Mouse (Mus musculus): ENCODE data around the gene Gm1043. TPM values are rescaled to one million over a fixed set of nuclear protein-coding genes. Genes with fewer than 3 reads are reported as not detected.

Gene Gm1043
- polyA plus RNA-seq, 1 experiment from 2014 or later, result 0.36 TPM

GRCm38 (mm10) chr5:37141745-37142144 is 56.6 kb downstream of the Gm1043 start:
- Histone ChIP-seq H3K27me3 (no peaks in the 10 kb centered on the region), H3K4me3 (no peak overlapping the region), H3K4me2 (replicated peaks) (no peak overlapping the region), H3K36me3 (no peaks in the 10 kb centered on the region), H3K9me3 (replicated peaks) (no peaks in the 10 kb centered on the region), H3K9ac (no peak overlapping the region), H3K27ac (no peak overlapping the region), H3K4me1 (no peaks in the 10 kb centered on the region)
- ATAC-seq (ENCODE audit: low FRiP score), result no peak
- 80% methylated on average over 8 of the region's 8 CpGs for WGBS

GRCm38 (mm10) chr5:37147536-37147935 is 62.4 kb downstream of the Gm1043 start:
- Histone ChIP-seq H3K4me2 (replicated peaks) (no peak overlapping the region), H3K9ac (no peak overlapping the region), H3K27me3 (no peaks in the 10 kb centered on the region), H3K4me1 (no peaks in the 10 kb centered on the region), H3K36me3 (no peaks in the 10 kb centered on the region), H3K27ac (no peak overlapping the region), H3K4me3 (no peak overlapping the region), H3K9me3 (replicated peaks) (no peaks in the 10 kb centered on the region)
- ATAC-seq (ENCODE audit: low FRiP score), result no peak
- WGBS, result 13% methylated on average over 4 of the region's 4 CpGs

GRCm38 (mm10) chr5:37150650-37151049 is 65.5 kb downstream of the Gm1043 start:
- WGBS, result 75% methylated on average over 5 of the region's 5 CpGs

DNA sequence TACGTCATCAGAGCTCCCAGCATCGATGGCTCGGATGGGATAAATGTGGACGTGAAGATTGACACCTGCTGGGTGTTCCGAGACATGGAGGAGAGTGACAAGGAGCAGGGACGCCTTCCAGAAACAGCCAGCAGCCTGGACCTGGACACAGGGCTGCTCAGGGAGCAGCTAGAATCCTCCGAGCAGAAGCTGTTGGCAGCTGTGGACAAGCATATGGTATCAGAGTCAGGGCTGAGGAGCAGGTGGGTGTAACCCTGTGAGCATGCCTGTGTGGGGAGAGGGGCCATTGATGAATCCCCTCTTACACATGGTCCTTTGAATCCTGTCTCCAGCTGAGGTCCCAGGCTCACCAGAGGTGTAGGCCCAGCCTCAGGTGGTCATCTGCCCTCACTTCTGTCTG is 69.3 kb downstream of the Gm1043 start:
- Histone ChIP-seq H3K27ac (no peak overlapping the region), H3K36me3 (no peaks in the 10 kb centered on the region), H3K4me2 (replicated peaks) (no peak overlapping the region), H3K9ac (no peak overlapping the region), H3K27me3 (peaks cover 5% of the 10 kb centered on the region; the same call in 1 of the 2 replicates), H3K4me3 (no peak overlapping the region), H3K4me1 (no peaks in the 10 kb centered on the region), H3K9me3 (replicated peaks) (no peaks in the 10 kb centered on the region)
- ATAC-seq (ENCODE audit: low FRiP score), result peak; percentile 40
- WGBS, result 78% methylated on average over 7 of the region's 7 CpGs

More at GRCm38 (mm10) chr5:37150650-37151049, 65.5 kb downstream of the Gm1043 start:
- Histone ChIP-seq H3K9ac (no peak overlapping the region), H3K36me3 (no peaks in the 10 kb centered on the region), H3K4me3 (no peak overlapping the region), H3K27ac (no peak overlapping the region), H3K4me1 (no peaks in the 10 kb centered on the region), H3K9me3 (replicated peaks) (no peaks in the 10 kb centered on the region), H3K4me2 (replicated peaks) (no peak overlapping the region), H3K27me3 (peaks cover 2% of the 10 kb centered on the region; the same call in 1 of the 2 replicates)
- no peak for ATAC-seq (ENCODE audit: low FRiP score)

- Histone ChIP-seq H3K27ac (no peak overlapping the region), H3K9ac (no peak overlapping the region), H3K4me3 (no peak overlapping the region), H3K4me1 (peaks cover 7% of the 10 kb centered on the region), H3K9me3 (replicated peaks) (no peaks in the 10 kb centered on the region), H3K27me3 (peaks cover 44% of the 10 kb centered on the region), H3K4me2 (replicated peaks) (no peak overlapping the region), H3K36me3 (no peaks in the 10 kb centered on the region)
- ATAC-seq (ENCODE audit: low FRiP score), result no peak
- WGBS, result 78% methylated on average over 7 of the region's 7 CpGs
Measured at GRCm38 (mm10) chr5:37158408-37158807, 73.2 kb downstream of the Gm1043 start.

- Histone ChIP-seq H3K9ac (peak overlapping the region; percentile 61), H3K27me3 (peaks cover 62% of the 10 kb centered on the region), H3K27ac (peak overlapping the region; percentile 35; the same call in 1 of the 2 replicates), H3K4me1 (peaks cover 11% of the 10 kb centered on the region), H3K4me3 (peak overlapping the region; percentile 39), H3K4me2 (replicated peaks) (peak overlapping the region; percentile 66), H3K9me3 (replicated peaks) (no peaks in the 10 kb centered on the region), H3K36me3 (no peaks in the 10 kb centered on the region)
- 6% methylated on average over 75 of the region's 75 CpGs for WGBS
- peak; percentile 90 for ATAC-seq (ENCODE audit: low FRiP score)
Measured at GRCm38 (mm10) chr5:37162871-37163781, 78.0 kb downstream of the Gm1043 start.

GRCm38 (mm10) chr5:37176466-37176865 is 91.3 kb downstream of the Gm1043 start:
- H3K36me3 ChIP-seq, result no peaks in the 10 kb centered on the region
- no peak for ATAC-seq (ENCODE audit: low FRiP score)
- no peak overlapping the region for H3K4me2 ChIP-seq (replicated peaks)
- no peak overlapping the region for H3K9ac ChIP-seq
- no peak overlapping the region for H3K27ac ChIP-seq
- no peaks in the 10 kb centered on the region for H3K9me3 ChIP-seq (replicated peaks)
- WGBS, result 51% methylated on average over 4 of the region's 4 CpGs
- no peak overlapping the region for H3K4me3 ChIP-seq
- H3K27me3 ChIP-seq, result no peaks in the 10 kb centered on the region
- H3K4me1 ChIP-seq, result no peaks in the 10 kb centered on the region

DNA sequence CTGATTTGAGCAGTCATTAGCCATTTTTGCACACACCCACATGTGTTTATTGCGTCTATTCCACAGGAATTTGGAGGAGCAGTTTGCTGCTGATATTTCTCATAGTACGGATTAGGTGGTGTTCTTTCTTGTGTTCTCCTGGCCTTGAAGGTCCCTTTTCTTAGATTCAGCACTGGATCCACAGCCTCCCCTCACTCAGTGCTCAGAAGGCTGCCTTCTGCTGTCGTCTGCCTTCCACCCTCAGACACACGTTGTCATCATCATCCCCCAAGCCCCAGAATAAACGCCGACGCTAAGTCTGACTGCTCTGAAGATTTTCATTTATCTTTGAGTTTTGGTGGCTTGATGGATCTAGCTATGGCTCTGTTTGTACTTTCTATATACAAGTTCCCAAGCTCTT is 91.9 kb downstream of the Gm1043 start:
- no peak overlapping the region for H3K27ac ChIP-seq
- 74% methylated on average over 7 of the region's 7 CpGs for WGBS
- no peak overlapping the region for H3K4me3 ChIP-seq
- H3K36me3 ChIP-seq, result no peaks in the 10 kb centered on the region
- H3K9ac ChIP-seq, result no peak overlapping the region
- H3K4me1 ChIP-seq, result no peaks in the 10 kb centered on the region
- no peak overlapping the region for H3K4me2 ChIP-seq (replicated peaks)
- H3K9me3 ChIP-seq (replicated peaks), result no peaks in the 10 kb centered on the region
- no peaks in the 10 kb centered on the region for H3K27me3 ChIP-seq
- ATAC-seq (ENCODE audit: low FRiP score), result no peak

GRCm38 (mm10) chr5:37178811-37179210 is 93.6 kb downstream of the Gm1043 start:
- Histone ChIP-seq H3K9ac (no peak overlapping the region), H3K4me3 (no peak overlapping the region), H3K9me3 (replicated peaks) (no peaks in the 10 kb centered on the region), H3K27me3 (no peaks in the 10 kb centered on the region), H3K4me2 (replicated peaks) (no peak overlapping the region), H3K36me3 (no peaks in the 10 kb centered on the region), H3K4me1 (no peaks in the 10 kb centered on the region), H3K27ac (no peak overlapping the region)
- 78% methylated on average over 4 of the region's 4 CpGs for WGBS
- ATAC-seq (ENCODE audit: low FRiP score), result no peak

- no peak for ATAC-seq (ENCODE audit: low FRiP score)
- Histone ChIP-seq H3K4me2 (replicated peaks) (no peak overlapping the region), H3K4me1 (no peaks in the 10 kb centered on the region), H3K36me3 (no peaks in the 10 kb centered on the region), H3K27ac (no peak overlapping the region), H3K9me3 (replicated peaks) (no peaks in the 10 kb centered on the region), H3K4me3 (no peak overlapping the region), H3K27me3 (no peaks in the 10 kb centered on the region), H3K9ac (no peak overlapping the region)
- WGBS, result 90% methylated on average over 9 of the region's 9 CpGs
Measured at GRCm38 (mm10) chr5:37179872-37180271, 94.7 kb downstream of the Gm1043 start.

DNA sequence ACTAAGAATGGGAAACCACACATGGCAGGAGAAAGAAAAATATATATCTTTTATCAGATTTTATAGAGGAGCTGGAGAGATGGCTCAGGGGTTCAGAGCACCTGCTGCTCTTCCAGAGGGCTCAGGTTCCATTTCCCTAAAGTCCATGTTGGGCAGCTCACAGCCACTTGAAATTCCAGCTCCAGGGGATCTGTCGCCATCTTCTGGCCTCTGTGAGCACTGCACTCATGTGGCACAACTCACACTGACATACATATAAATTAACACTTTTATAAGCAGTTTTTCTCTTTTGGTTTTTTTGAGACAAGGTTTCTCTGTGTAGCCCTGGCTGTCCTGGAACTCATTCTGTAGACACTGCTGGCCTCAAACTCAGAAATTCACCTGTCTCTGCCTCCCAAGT is 95.5 kb downstream of the Gm1043 start:
- no peak for ATAC-seq (ENCODE audit: low FRiP score)
- 50% methylated on average over 1 of the region's 1 CpGs for WGBS

GRCm38 (mm10) chr5:37184605-37185004 is 99.4 kb downstream of the Gm1043 start:
- Histone ChIP-seq H3K9me3 (replicated peaks) (no peaks in the 10 kb centered on the region), H3K4me3 (no peak overlapping the region), H3K27ac (no peak overlapping the region), H3K9ac (no peak overlapping the region), H3K27me3 (no peaks in the 10 kb centered on the region), H3K36me3 (no peaks in the 10 kb centered on the region), H3K4me2 (replicated peaks) (no peak overlapping the region), H3K4me1 (no peaks in the 10 kb centered on the region)
- 78% methylated on average over 7 of the region's 7 CpGs for WGBS
- ATAC-seq (ENCODE audit: low FRiP score), result no peak

More for the DNA sequence above, 95.5 kb downstream of the Gm1043 start:
- no peaks in the 10 kb centered on the region for H3K27me3 ChIP-seq
- no peaks in the 10 kb centered on the region for H3K9me3 ChIP-seq (replicated peaks)
- H3K9ac ChIP-seq, result no peak overlapping the region
- H3K27ac ChIP-seq, result no peak overlapping the region
- H3K36me3 ChIP-seq, result no peaks in the 10 kb centered on the region
- H3K4me1 ChIP-seq, result no peaks in the 10 kb centered on the region
- H3K4me3 ChIP-seq, result no peak overlapping the region
- H3K4me2 ChIP-seq (replicated peaks), result no peak overlapping the region

- Histone ChIP-seq H3K27ac (no peak overlapping the region), H3K4me1 (no peaks in the 10 kb centered on the region), H3K4me3 (no peak overlapping the region), H3K9ac (no peak overlapping the region), H3K27me3 (no peaks in the 10 kb centered on the region; the same call in 1 of the 2 replicates), H3K9me3 (replicated peaks) (no peaks in the 10 kb centered on the region), H3K36me3 (no peaks in the 10 kb centered on the region), H3K4me2 (replicated peaks) (no peak overlapping the region)
- ATAC-seq (ENCODE audit: low FRiP score), result no peak
- 81% methylated on average over 5 of the region's 5 CpGs for WGBS
Measured at GRCm38 (mm10) chr5:37190378-37190777, 105.2 kb downstream of the Gm1043 start.

Measured in hindbrain, embryonic 12.5 days (tissue).